Mouse (Mus musculus): ENCODE results near the gene Hnrnpm. TPM values are rescaled to one million over a fixed set of nuclear protein-coding genes. Genes with fewer than 3 reads are reported as not detected.

The Hnrnpm gene
- total and polyA plus RNA-seq, 2 experiments: 33.6 to 53.7 TPM

DNA sequence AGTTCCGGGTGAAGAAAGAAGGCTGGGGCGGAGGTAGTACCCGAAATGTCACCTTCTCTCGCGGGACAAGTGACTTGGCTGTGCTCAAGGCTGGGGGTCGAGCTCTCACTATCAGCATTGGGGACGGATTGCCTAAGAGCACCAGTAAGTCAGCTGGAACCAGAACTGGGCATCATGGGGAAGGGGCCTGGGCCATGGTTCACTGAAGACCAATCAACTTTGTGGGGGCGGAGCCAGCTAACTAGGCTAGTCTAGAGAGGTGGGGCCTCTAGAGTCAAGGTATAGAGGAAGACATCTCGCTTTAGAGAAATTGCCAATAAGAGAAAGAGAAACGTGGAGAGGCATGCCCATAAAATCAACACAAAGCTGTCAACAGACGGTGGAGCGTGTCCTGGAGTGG, 84.7 kb downstream of the Hnrnpm start:
- H3K4me1 ChIP-seq (ENCODE audit: control insufficient read depth, insufficient read depth, low read length): no peaks in the 10 kb centered on the region
- H3K4me3 ChIP-seq (ENCODE audit: insufficient read depth, low read depth, low read length): no peak overlapping the region
- no peak overlapping the region for H3K27ac ChIP-seq (replicated peaks; ENCODE audit: insufficient read depth, low read depth, low read length)
- no peaks in the 10 kb centered on the region for H3K36me3 ChIP-seq (ENCODE audit: control insufficient read depth, insufficient read depth, low read length)
- 89% methylated on average over 12 of the region's 12 CpGs for WGBS
- no peaks in the 10 kb centered on the region for H3K27me3 ChIP-seq (ENCODE audit: control insufficient read depth, insufficient read depth, low read length)
- TF ChIP-seq CTCF (IDR thresholded peaks at IDR 0.05; ENCODE audit: low read depth, low read length) (no peak), POLR2A (IDR thresholded peaks at IDR 0.05; ENCODE audit: extremely low read depth, insufficient read depth, low read length) (no peak)
- no peaks in the 10 kb centered on the region for H3K79me2 ChIP-seq (ENCODE audit: control insufficient read depth, insufficient read depth, low read length)
- no peak for DNase-seq (ENCODE audit: extremely low read depth, low read depth, low spot score)
- H3K9ac ChIP-seq (ENCODE audit: low read depth, low read length): no peak overlapping the region

DNA sequence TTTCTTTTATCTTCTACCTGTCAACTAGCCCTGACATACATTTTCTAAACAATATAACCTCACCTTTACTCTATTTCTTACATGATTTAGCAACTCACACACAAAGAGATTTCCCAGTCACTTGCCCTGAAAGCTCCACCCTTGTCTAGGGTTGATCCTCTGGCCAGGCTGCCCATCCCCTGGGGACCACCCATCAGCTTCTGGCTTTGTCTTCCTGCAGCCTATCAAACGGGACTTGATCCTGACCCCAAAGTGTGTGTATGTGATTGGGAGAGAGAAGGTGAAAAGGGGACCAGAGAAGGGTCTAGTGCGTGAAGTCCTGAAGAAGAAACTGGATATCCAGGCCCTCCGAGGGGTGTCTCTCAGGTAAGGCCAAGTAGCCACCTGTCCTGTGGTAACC, 85.8 kb downstream of the Hnrnpm start:
- no peak overlapping the region for H3K27ac ChIP-seq (replicated peaks; ENCODE audit: insufficient read depth, low read depth, low read length)
- TF ChIP-seq POLR2A (IDR thresholded peaks at IDR 0.05; ENCODE audit: extremely low read depth, insufficient read depth, low read length) (no peak), CTCF (IDR thresholded peaks at IDR 0.05; ENCODE audit: low read depth, low read length) (no peak)
- H3K36me3 ChIP-seq (ENCODE audit: control insufficient read depth, insufficient read depth, low read length): no peaks in the 10 kb centered on the region
- no peaks in the 10 kb centered on the region for H3K27me3 ChIP-seq (ENCODE audit: control insufficient read depth, insufficient read depth, low read length)
- no peak overlapping the region for H3K4me3 ChIP-seq (ENCODE audit: insufficient read depth, low read depth, low read length)
- H3K79me2 ChIP-seq (ENCODE audit: control insufficient read depth, insufficient read depth, low read length): no peaks in the 10 kb centered on the region
- DNase-seq (ENCODE audit: extremely low read depth, low read depth, low spot score): no peak
- H3K9ac ChIP-seq (ENCODE audit: low read depth, low read length): no peak overlapping the region
- H3K4me1 ChIP-seq (ENCODE audit: control insufficient read depth, insufficient read depth, low read length): no peaks in the 10 kb centered on the region
- WGBS: 72% methylated on average over 3 of the region's 3 CpGs

- Histone ChIP-seq H3K4me1 (ENCODE audit: control insufficient read depth, insufficient read depth, low read length) (no peaks in the 10 kb centered on the region), H3K9ac (ENCODE audit: low read depth, low read length) (no peak overlapping the region), H3K36me3 (ENCODE audit: control insufficient read depth, insufficient read depth, low read length) (no peaks in the 10 kb centered on the region), H3K27ac (replicated peaks; ENCODE audit: insufficient read depth, low read depth, low read length) (no peak overlapping the region), H3K27me3 (ENCODE audit: control insufficient read depth, insufficient read depth, low read length) (no peaks in the 10 kb centered on the region), H3K79me2 (ENCODE audit: control insufficient read depth, insufficient read depth, low read length) (no peaks in the 10 kb centered on the region), H3K4me3 (ENCODE audit: insufficient read depth, low read depth, low read length) (no peak overlapping the region)
- no peak for DNase-seq (ENCODE audit: extremely low read depth, low read depth, low spot score)
- no peak for TF ChIP-seq CTCF (IDR thresholded peaks at IDR 0.05; ENCODE audit: low read depth, low read length)
- no peak for TF ChIP-seq POLR2A (IDR thresholded peaks at IDR 0.05; ENCODE audit: extremely low read depth, insufficient read depth, low read length)
- 93% methylated on average over 8 of the region's 8 CpGs for WGBS
Measured at GRCm38 (mm10) chr17:33599836-33600475, 86.7 kb downstream of the Hnrnpm start.

DNA sequence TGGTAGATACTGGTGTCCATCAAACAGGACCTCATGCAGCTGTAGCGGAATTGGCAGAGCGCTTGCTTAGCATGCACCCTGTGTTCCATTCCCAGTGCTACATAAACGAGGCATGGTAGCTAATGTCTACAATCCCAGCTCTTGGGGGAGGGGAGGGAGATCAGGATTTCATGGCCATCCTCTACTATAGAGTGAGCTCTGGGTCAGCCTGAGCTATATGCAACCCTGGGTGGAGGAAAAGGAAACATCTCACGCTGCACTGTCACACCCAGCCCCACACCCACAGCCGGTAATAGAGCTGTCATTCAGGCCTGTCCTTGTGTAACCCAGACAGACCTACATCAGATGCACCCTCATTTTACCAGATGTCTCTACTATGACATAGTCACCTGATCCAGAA, 88.2 kb downstream of the Hnrnpm start:
- Histone ChIP-seq H3K36me3 (ENCODE audit: control insufficient read depth, insufficient read depth, low read length) (no peaks in the 10 kb centered on the region), H3K27me3 (ENCODE audit: control insufficient read depth, insufficient read depth, low read length) (no peaks in the 10 kb centered on the region), H3K27ac (replicated peaks; ENCODE audit: insufficient read depth, low read depth, low read length) (no peak overlapping the region), H3K79me2 (ENCODE audit: control insufficient read depth, insufficient read depth, low read length) (no peaks in the 10 kb centered on the region), H3K9ac (ENCODE audit: low read depth, low read length) (no peak overlapping the region), H3K4me3 (ENCODE audit: insufficient read depth, low read depth, low read length) (no peak overlapping the region), H3K4me1 (ENCODE audit: control insufficient read depth, insufficient read depth, low read length) (no peaks in the 10 kb centered on the region)
- WGBS: 94% methylated on average over 5 of the region's 5 CpGs
- no peak for TF ChIP-seq POLR2A (IDR thresholded peaks at IDR 0.05; ENCODE audit: extremely low read depth, insufficient read depth, low read length)
- TF ChIP-seq CTCF (IDR thresholded peaks at IDR 0.05; ENCODE audit: low read depth, low read length): no peak
- DNase-seq (ENCODE audit: extremely low read depth, low read depth, low spot score): no peak

DNA sequence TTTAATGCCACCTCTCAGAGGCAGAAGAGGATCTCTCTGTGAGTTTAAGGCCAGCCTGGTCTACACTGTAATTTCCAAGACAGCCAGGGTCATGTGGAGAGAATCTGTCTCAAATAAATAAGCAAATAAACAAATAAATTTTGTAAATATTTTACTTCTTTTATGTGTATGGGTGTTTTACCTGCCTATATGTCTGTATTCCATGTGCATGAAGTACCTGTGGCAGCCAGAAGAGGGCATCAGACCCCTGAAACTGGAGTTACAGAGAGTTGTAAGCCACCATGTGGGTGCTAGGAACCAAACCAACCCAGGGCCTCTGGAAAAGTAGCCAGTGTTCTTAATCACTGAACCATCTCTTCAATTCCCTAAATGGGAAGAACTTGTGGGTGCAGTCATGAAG, 89.4 kb downstream of the Hnrnpm start:
- Histone ChIP-seq H3K4me3 (ENCODE audit: insufficient read depth, low read depth, low read length) (no peak overlapping the region), H3K4me1 (ENCODE audit: control insufficient read depth, insufficient read depth, low read length) (no peaks in the 10 kb centered on the region), H3K9ac (ENCODE audit: low read depth, low read length) (no peak overlapping the region), H3K27ac (replicated peaks; ENCODE audit: insufficient read depth, low read depth, low read length) (no peak overlapping the region), H3K27me3 (ENCODE audit: control insufficient read depth, insufficient read depth, low read length) (no peaks in the 10 kb centered on the region), H3K36me3 (ENCODE audit: control insufficient read depth, insufficient read depth, low read length) (no peaks in the 10 kb centered on the region), H3K79me2 (ENCODE audit: control insufficient read depth, insufficient read depth, low read length) (no peaks in the 10 kb centered on the region)
- TF ChIP-seq POLR2A (IDR thresholded peaks at IDR 0.05; ENCODE audit: extremely low read depth, insufficient read depth, low read length) (no peak), CTCF (IDR thresholded peaks at IDR 0.05; ENCODE audit: low read depth, low read length) (no peak)
- DNase-seq (ENCODE audit: extremely low read depth, low read depth, low spot score): no peak

Other genes starting within 250 kb of the Hnrnpm start
- gene Adamts10, start 162.7 kb downstream of the Hnrnpm start, total RNA-seq (2014; rRNA removed): 6.5 and 7.0 TPM in 2 replicates
- 6.6 and 8.6 TPM in 2 replicates for gene Adamts10, start 162.7 kb downstream of the Hnrnpm start, polyA plus RNA-seq (2012; rRNA removed)
- gene Myo1f, start 131.2 kb downstream of the Hnrnpm start, total RNA-seq (2014; rRNA removed): 1.7 and 2.9 TPM in 2 replicates
- gene Myo1f, start 131.2 kb downstream of the Hnrnpm start, polyA plus RNA-seq (2012; rRNA removed): 1.1 and 1.4 TPM in 2 replicates
- gene Zfp414, start 57.8 kb downstream of the Hnrnpm start, total RNA-seq (2014; rRNA removed): 1.0 and 1.7 TPM in 2 replicates
- gene Zfp414, start 57.8 kb downstream of the Hnrnpm start, polyA plus RNA-seq (2012; rRNA removed): 15.1 and 15.5 TPM in 2 replicates
- gene Pram1, start 48.8 kb downstream of the Hnrnpm start, total RNA-seq (2014; rRNA removed): 0.13 TPM in 1 of 2 replicates, not detected in the other
- gene Pram1, start 48.8 kb downstream of the Hnrnpm start, polyA plus RNA-seq (2012; rRNA removed): 0.23 and 0.45 TPM in 2 replicates
- 65.1 and 71.2 TPM in 2 replicates for gene March2, start 31.8 kb upstream of the Hnrnpm start, total RNA-seq (2014; rRNA removed)
- 92.3 and 94.0 TPM in 2 replicates for gene March2, start 31.8 kb upstream of the Hnrnpm start, polyA plus RNA-seq (2012; rRNA removed)
- gene Rab11b, start 73.7 kb upstream of the Hnrnpm start, total RNA-seq (2014; rRNA removed): 23.3 and 45.2 TPM in 2 replicates
- gene Rab11b, start 73.7 kb upstream of the Hnrnpm start, polyA plus RNA-seq (2012; rRNA removed): 168 and 177 TPM in 2 replicates
- 129 and 142 TPM in 2 replicates for gene Angptl4, start 95.0 kb upstream of the Hnrnpm start, total RNA-seq (2014; rRNA removed)
- gene Angptl4, start 95.0 kb upstream of the Hnrnpm start, polyA plus RNA-seq (2012; rRNA removed): 28.1 and 49.5 TPM in 2 replicates
- 6.0 and 7.3 TPM in 2 replicates for gene Kank3, start 123.7 kb upstream of the Hnrnpm start, total RNA-seq (2014; rRNA removed)
- 9.5 and 13.4 TPM in 2 replicates for gene Kank3, start 123.7 kb upstream of the Hnrnpm start, polyA plus RNA-seq (2012; rRNA removed)
- 275 and 294 TPM in 2 replicates for gene Rps28, start 137.7 kb upstream of the Hnrnpm start, total RNA-seq (2014; rRNA removed)
- 374 and 500 TPM in 2 replicates for gene Rps28, start 137.7 kb upstream of the Hnrnpm start, polyA plus RNA-seq (2012; rRNA removed)
- 214 and 217 TPM in 2 replicates for gene Ndufa7, start 137.7 kb upstream of the Hnrnpm start, total RNA-seq (2014; rRNA removed)
- 372 and 457 TPM in 2 replicates for gene Ndufa7, start 137.7 kb upstream of the Hnrnpm start, polyA plus RNA-seq (2012; rRNA removed)
- 7.1 and 7.5 TPM in 2 replicates for gene Cd320, start 156.2 kb upstream of the Hnrnpm start, total RNA-seq (2014; rRNA removed)
- gene Cd320, start 156.2 kb upstream of the Hnrnpm start, polyA plus RNA-seq (2012; rRNA removed): 13.0 and 16.9 TPM in 2 replicates
- not detected in 2 replicates for gene Gm7029, start 187.0 kb upstream of the Hnrnpm start, total RNA-seq (2014; rRNA removed)
- not detected in 2 replicates for gene Gm7029, start 187.0 kb upstream of the Hnrnpm start, polyA plus RNA-seq (2012; rRNA removed)
- gene Kifc1, start 203.8 kb upstream of the Hnrnpm start, total RNA-seq (2014; rRNA removed): 0.18 and 1.2 TPM in 2 replicates
- gene Kifc1, start 203.8 kb upstream of the Hnrnpm start, polyA plus RNA-seq (2012; rRNA removed): 0.20 and 0.31 TPM in 2 replicates
- gene Platr17, start 218.3 kb upstream of the Hnrnpm start, total RNA-seq (2014; rRNA removed): not detected in 2 replicates
- gene Platr17, start 218.3 kb upstream of the Hnrnpm start, polyA plus RNA-seq (2012; rRNA removed): 0.18 TPM in 1 of 2 replicates, not detected in the other
- gene Daxx, start 222.6 kb upstream of the Hnrnpm start, total RNA-seq (2014; rRNA removed): 8.3 and 10.2 TPM in 2 replicates
- gene Daxx, start 222.6 kb upstream of the Hnrnpm start, polyA plus RNA-seq (2012; rRNA removed): 15.8 and 30.8 TPM in 2 replicates
- 47.2 and 58.5 TPM in 2 replicates for gene Tapbp, start 229.0 kb upstream of the Hnrnpm start, total RNA-seq (2014; rRNA removed)
- 95.4 and 105 TPM in 2 replicates for gene Tapbp, start 229.0 kb upstream of the Hnrnpm start, polyA plus RNA-seq (2012; rRNA removed)
- 11.1 and 12.7 TPM in 2 replicates for gene Zbtb22, start 229.0 kb upstream of the Hnrnpm start, total RNA-seq (2014; rRNA removed)
- gene Zbtb22, start 229.0 kb upstream of the Hnrnpm start, polyA plus RNA-seq (2012; rRNA removed): 23.9 and 30.2 TPM in 2 replicates
- gene Rgl2, start 242.7 kb upstream of the Hnrnpm start, total RNA-seq (2014; rRNA removed): 9.8 and 10.9 TPM in 2 replicates
- 19.4 and 27.7 TPM in 2 replicates for gene Rgl2, start 242.7 kb upstream of the Hnrnpm start, polyA plus RNA-seq (2012; rRNA removed)